Mouse (Mus musculus) mesoderm, embryonic 11.5 days (tissue): ENCODE measurements around the gene Trip6.
A peak's percentile ranks its signal among the peaks of the same experiment; 100 is the strongest.

ENCODE experiments used
- DNase-seq: peaks from one replicate; pipeline ENCODE4 v3.0.0-alpha.2; 2012; ENCODE audit warnings: low read depth, low spot score

The Trip6 gene

GRCm38 (mm10) chr5:137338663-137339289, 24.6 kb upstream of the Trip6 start:
- DNase-seq: peak; percentile 41

DNA sequence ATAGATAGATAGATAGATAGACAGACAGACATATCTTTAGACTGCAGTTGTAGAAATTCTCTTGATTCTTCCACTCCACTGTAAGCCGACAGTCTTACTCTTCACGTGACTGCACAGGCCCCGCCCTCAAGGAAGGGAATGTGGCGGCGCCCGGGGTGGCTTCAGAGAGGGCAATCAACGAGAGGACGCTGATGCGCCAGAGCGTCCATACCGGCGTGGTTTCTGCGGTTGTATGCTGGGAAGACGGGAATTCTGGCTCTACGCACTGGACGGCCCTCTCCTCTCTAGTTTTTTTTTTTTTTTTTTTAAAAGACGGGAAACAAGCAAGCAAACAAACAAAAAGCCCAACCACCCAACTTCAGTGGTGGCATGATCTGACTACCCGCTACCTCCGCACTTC, 24.1 kb upstream of the Trip6 start:
- peak; percentile 86 for DNase-seq

- no peak for DNase-seq
Measured at GRCm38 (mm10) chr5:137337190-137337589, 23.0 kb upstream of the Trip6 start.

DNA sequence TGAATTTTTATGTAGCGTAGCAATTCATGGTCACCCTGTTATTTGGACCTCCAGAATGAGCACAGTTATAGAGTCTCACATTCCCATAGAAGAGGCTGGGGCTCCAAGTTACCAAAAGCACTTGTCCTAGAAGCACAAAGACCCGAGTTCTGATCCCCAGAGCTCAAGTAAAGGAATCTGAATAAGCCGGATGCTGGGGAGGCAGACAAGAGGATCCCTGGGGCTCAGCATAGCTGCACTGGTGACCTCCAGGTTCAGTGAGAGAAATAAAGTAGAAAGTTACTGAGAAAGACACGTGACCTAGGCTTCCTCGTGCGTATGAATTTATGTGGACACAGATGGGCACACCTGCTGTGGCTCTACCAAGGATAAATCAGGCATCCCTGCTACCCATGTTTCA, 20.9 kb upstream of the Trip6 start:
- no peak for DNase-seq

DNA sequence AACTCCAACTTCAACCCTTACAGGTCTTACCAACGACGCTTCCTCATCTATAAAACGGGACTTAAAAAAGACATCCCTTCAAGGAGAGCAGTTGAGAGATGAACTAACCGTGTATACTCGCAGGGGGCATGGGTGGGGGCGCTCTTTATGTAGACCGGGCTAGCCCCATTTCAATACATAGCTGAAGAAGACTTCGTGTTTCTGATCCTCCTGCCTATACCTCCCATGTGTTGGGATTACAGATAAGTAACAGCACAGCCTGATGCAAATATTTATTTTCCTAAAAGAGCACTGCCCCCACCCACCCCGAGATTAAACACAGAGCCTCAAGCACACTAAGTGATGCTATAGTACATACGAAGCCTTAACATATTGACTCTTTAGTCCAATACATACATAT, 20.1 kb upstream of the Trip6 start:
- DNase-seq: no peak

DNA sequence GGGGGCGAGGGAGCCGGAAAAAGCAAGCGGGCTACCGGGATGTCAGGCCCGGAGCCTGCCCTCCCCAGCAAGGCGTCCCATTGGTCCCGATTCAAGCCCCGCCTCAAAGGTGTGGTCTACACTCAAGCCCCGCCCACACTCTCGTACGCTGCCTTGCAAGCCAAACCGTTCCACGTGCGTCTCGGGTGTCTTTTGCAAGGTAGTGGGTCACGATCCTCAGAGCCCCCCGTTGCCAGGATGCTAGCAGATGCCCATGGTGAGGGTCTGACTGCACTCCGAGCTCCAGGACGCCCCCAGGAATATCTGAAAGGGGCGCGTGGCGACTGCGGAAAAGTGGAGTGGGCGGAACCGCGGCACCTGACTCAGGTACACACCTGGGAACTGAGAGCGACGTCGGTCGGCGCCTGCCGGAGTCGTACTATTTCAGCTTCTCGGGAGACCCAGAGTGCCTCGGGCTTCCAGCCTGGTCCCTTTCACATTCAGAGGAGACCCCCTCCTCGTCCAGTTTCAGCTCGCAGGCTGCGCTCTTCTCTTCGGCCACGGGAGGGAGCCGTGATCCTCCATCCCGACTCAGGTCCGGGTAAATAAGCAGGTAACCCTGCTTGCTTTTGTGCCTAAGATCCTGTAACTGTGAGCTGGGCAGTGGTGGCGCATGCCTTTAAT, 19.4 kb upstream of the Trip6 start, which contains the start of gene Slc12a9:
TSS of gene Slc12a9 (minus strand) at position 86 of the 663 bp plus-strand sequence.
- peak; percentile 94 for DNase-seq

DNA sequence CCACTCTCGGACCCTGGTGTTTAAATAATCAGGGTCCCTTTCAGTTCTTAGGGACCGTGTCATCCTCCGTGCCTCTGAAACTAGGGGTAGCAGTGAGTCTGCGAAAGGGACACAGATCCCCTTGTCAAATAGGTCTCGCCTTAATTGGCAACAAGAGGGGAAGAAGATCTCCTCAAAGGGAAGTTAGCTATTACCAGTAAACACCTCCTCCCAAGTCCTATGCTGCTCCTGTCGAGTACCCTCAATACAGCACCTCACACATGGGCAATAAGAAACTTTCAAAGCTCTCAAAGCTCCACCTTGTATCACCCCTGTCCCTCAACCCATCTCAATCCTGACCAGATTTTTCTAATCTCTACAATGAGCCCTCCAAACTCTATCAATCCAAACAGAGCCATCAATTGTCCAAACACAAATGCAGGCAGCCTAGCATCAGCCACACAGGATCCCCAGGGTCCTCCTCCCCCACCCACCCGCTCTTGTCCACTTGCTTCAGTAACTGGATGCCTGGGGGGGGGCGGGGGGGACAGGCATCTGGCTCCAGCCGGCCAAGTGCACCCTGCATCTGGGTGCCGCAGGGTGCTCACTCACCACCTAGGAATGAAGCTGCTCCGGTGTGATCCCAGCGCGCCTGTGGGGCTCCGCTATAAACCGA, 18.8 kb upstream of the Trip6 start:
- DNase-seq: no peak

GRCm38 (mm10) chr5:137330910-137331309, 16.7 kb upstream of the Trip6 start:
- DNase-seq: no peak

DNA sequence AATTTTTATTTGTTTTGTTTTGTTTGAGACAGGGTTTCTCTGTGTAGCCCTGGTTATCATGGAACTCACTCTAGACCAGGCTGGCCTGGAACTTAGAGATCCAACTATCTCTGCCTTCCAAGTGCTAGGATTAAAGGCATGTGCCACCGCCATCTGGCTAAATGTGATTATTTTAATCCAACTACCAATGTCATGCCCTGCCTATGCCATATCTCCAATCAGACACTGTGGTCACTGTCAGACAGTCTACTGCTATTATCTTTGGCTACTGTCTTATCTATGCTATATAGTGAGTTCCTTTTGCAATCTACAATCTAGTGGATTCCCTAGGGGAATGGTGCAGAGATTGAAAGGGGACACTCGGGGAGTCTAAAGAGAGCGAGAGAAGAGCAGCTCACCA, 6.8 kb upstream of the Trip6 start:
- no peak for DNase-seq

- DNase-seq: no peak
Measured at GRCm38 (mm10) chr5:137318570-137318969, 4.4 kb upstream of the Trip6 start.

DNA sequence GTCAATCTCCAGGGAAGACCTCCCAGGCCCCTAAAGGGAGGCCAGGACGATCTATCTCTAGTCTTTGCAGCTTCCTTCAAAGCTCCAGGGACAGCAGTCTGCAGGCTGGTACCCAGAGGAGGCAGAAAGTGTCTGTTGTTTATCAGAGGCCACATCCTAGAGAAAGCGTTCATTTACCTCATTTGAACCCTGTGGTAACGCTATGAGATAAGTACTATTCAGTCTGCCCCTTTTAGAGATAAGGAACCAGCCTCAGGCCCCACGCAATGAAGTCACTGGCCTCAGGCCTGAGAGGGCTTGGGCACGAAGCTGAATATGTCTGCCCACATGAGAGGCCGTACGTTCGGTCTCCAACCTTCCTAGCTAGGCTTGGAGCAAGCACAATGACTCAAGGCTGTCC, 3.2 kb upstream of the Trip6 start:
- DNase-seq: no peak

- DNase-seq: peak; percentile 28
Measured at GRCm38 (mm10) chr5:137315084-137315903, 1.1 kb upstream of the Trip6 start.

DNA sequence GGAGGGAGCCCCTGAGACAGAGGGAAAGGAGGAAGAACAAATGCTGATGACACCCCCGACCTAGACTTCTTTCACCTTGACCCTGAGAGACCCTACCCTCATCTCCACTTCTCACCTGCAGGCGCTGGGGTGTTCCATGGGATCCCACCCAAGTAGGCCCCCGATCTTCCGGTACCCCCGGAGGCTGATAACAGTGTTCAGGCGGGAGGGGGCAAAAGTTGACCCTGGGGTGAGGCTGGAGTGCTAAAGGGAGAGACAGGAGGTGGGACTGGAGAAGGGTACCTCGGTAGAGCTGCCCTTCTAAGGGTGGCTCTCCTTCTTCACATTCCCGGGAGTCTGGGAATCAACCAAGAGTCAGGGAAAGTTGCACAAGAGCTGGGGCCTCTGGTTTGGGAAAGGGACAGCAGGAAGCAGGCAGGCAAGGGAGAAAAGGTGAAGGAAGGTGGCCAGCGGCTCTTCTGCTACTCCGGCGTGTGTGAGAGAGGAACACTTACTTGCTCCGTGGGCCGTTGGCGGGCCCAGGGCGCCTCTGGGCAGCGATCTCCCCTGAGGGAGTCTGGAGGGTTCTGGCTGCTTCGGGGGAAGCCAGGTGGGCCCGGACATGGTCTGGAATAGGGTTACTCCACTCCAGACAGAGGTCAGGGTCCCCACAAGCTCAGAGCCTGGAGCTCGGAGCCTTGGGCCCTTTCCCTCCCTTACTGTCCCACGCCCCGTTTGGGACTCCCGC, 575 bp downstream of the Trip6 start:
- no peak for DNase-seq

GRCm38 (mm10) chr5:137308356-137308755, 5.8 kb downstream of the Trip6 start:
- no peak for DNase-seq

GRCm38 (mm10) chr5:137307071-137307912, 6.9 kb downstream of the Trip6 start, which contains the start of gene Srrt:
Srrt (minus strand) TSS chr5:137307674.
- peak; percentile 98 for DNase-seq

GRCm38 (mm10) chr5:137306439-137307005, 7.7 kb downstream of the Trip6 start:
- DNase-seq: no peak

DNA sequence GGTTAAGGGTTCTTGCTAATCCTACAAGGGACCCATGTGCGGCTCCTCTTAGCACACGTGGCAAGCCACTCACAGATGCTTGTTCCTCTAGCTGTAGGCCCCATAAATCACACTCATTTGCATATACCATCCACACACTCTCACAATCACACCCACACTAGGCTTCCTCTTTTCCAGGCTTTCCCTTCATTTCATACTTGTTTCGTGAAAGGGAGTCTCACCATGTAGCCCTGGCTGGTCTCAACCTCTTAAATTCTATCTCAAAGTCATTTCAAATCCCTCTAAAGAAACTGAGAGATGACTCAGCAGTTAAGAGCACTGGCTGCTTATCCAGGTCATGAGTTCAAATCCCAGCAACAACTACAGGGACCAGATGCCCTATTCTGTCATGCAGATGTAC, 8.4 kb downstream of the Trip6 start:
- no peak for DNase-seq

GRCm38 (mm10) chr5:137304816-137305215, 9.4 kb downstream of the Trip6 start:
- no peak for DNase-seq

GRCm38 (mm10) chr5:137304165-137304564, 10.0 kb downstream of the Trip6 start:
- DNase-seq: no peak

DNA sequence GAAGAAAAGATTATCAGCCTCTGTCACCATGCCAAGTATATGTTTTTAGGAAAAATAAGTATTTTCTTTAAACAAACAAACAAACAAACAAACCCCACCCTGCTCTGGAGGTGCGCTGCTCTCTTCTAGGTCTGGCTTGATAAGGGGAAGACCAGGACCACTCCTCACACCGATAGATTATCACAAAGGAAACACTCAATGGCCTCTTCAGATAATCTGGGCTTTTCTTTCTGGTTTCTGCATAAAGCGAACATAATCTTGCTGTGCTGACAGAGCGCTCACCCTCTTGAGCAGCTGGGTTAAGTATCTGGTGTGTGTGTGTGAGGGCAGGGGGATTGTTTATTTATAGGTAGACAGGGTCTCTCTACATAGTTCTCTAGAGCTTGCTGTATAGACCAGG, 10.6 kb downstream of the Trip6 start:
- DNase-seq: no peak
